Mouse (Mus musculus): ENCODE measurements at regions not wholly inside any gene's neighbourhood (a gene's known extent, or its start where the extent isn't known, plus 50 kb on each side); places are given as distances from the start of the nearest gene placed in this dataset.
"Not testable (repeated sequence)": the region's sequence is repeated elsewhere in the genome, so short reads cannot be mapped to it uniquely, and the experiment has no call there.

- DNase-seq, result peak; percentile 4 to 15
These were observed 1034.5 kb downstream of the Gm10330 start for GRCm38 (mm10) chr12:22745556-22745955.

GRCm38 (mm10) chr12:22745067-22745466 lies 1035.0 kb downstream of the Gm10330 start:
- DNase-seq, result not testable (repeated sequence)
